Mouse (Mus musculus): ENCODE data around the gene Utrn. TPM values are rescaled to one million over a fixed set of nuclear protein-coding genes. Genes with fewer than 3 reads are reported as not detected.

Gene Utrn
- polyA plus RNA-seq, 2 experiments, result 34.1 to 76.0 TPM

GRCm38 (mm10) chr10:12771511-12771910 is 97.7 kb downstream of the Utrn start:
- no peak overlapping the region for H3K4me3 ChIP-seq (replicated peaks; ENCODE audit: low read length)
- 66% methylated on average over 2 of the region's 2 CpGs for WGBS
- H3K36me3 ChIP-seq (ENCODE audit: control insufficient read depth, insufficient read depth, low read length), result no peaks in the 10 kb centered on the region
- peaks cover 6% of the 10 kb centered on the region; the same call in 1 of the 2 replicates for H3K4me1 ChIP-seq (ENCODE audit: control insufficient read depth, insufficient read depth, low read length)
- no peak overlapping the region for H3K4me2 ChIP-seq (replicated peaks; ENCODE audit: low read depth, low read length, severe bottlenecking)
- H3K9ac ChIP-seq (ENCODE audit: low read depth, low read length, severe bottlenecking), result no peak overlapping the region
- H3K27me3 ChIP-seq (ENCODE audit: control insufficient read depth, insufficient read depth, low read length), result no peaks in the 10 kb centered on the region
- no peaks in the 10 kb centered on the region; the same call in 1 of the 2 replicates for H3K9me3 ChIP-seq (ENCODE audit: control insufficient read depth, low read length)
- TF ChIP-seq POLR2A (IDR thresholded peaks at IDR 0.05; ENCODE audit: borderline replicate concordance, extremely low read depth, insufficient read depth, insufficient read length), result no peak
- DNase-seq (ENCODE audit: low spot score), result no peak
- ATAC-seq (ENCODE audit: low FRiP score, low read depth), result no peak
- H3K27ac ChIP-seq (replicated peaks; ENCODE audit: low read depth, low read length), result no peak overlapping the region

GRCm38 (mm10) chr10:12762668-12763067 is 106.5 kb downstream of the Utrn start:
- no peaks in the 10 kb centered on the region; the same call in 1 of the 2 replicates for H3K9me3 ChIP-seq (ENCODE audit: control insufficient read depth, low read length)

GRCm38 (mm10) chr10:12758702-12758988 is 110.5 kb downstream of the Utrn start:
- Histone ChIP-seq H3K4me1 (ENCODE audit: control insufficient read depth, insufficient read depth, low read length) (peaks cover 8% of the 10 kb centered on the region), H3K4me3 (replicated peaks; ENCODE audit: low read length) (no peak overlapping the region), H3K9me3 (ENCODE audit: control insufficient read depth, low read length) (no peaks in the 10 kb centered on the region), H3K27ac (replicated peaks; ENCODE audit: low read depth, low read length) (no peak overlapping the region), H3K4me2 (replicated peaks; ENCODE audit: low read depth, low read length, severe bottlenecking) (no peak overlapping the region), H3K27me3 (ENCODE audit: control insufficient read depth, insufficient read depth, low read length) (no peaks in the 10 kb centered on the region), H3K9ac (ENCODE audit: low read depth, low read length, severe bottlenecking) (no peak overlapping the region), H3K36me3 (ENCODE audit: control insufficient read depth, insufficient read depth, low read length) (peaks cover 7% of the 10 kb centered on the region)
- no peak for DNase-seq (ENCODE audit: low spot score)
- no peak for ATAC-seq (ENCODE audit: low FRiP score, low read depth)
- WGBS, result 23% methylated on average over 6 of the region's 6 CpGs
- TF ChIP-seq POLR2A (IDR thresholded peaks at IDR 0.05; ENCODE audit: borderline replicate concordance, extremely low read depth, insufficient read depth, insufficient read length), result no peak

More at GRCm38 (mm10) chr10:12762668-12763067, 106.5 kb downstream of the Utrn start:
- ATAC-seq (ENCODE audit: low FRiP score, low read depth) (no peak), DNase-seq (ENCODE audit: low spot score) (no peak)
- no peak overlapping the region for H3K4me2 ChIP-seq (replicated peaks; ENCODE audit: low read depth, low read length, severe bottlenecking)
- H3K36me3 ChIP-seq (ENCODE audit: control insufficient read depth, insufficient read depth, low read length), result peaks cover 7% of the 10 kb centered on the region
- WGBS, result 65% methylated on average over 3 of the region's 3 CpGs
- H3K27me3 ChIP-seq (ENCODE audit: control insufficient read depth, insufficient read depth, low read length), result no peaks in the 10 kb centered on the region
- no peak overlapping the region for H3K9ac ChIP-seq (ENCODE audit: low read depth, low read length, severe bottlenecking)
- peaks cover 8% of the 10 kb centered on the region for H3K4me1 ChIP-seq (ENCODE audit: control insufficient read depth, insufficient read depth, low read length)
- no peak overlapping the region for H3K4me3 ChIP-seq (replicated peaks; ENCODE audit: low read length)
- no peak overlapping the region for H3K27ac ChIP-seq (replicated peaks; ENCODE audit: low read depth, low read length)
- TF ChIP-seq POLR2A (IDR thresholded peaks at IDR 0.05; ENCODE audit: borderline replicate concordance, extremely low read depth, insufficient read depth, insufficient read length), result no peak

- DNase-seq (ENCODE audit: low spot score), result no peak
- Histone ChIP-seq H3K9me3 (ENCODE audit: control insufficient read depth, low read length) (no peaks in the 10 kb centered on the region), H3K36me3 (ENCODE audit: control insufficient read depth, insufficient read depth, low read length) (peaks cover 1% of the 10 kb centered on the region), H3K4me2 (replicated peaks; ENCODE audit: low read depth, low read length, severe bottlenecking) (no peak overlapping the region), H3K27me3 (ENCODE audit: control insufficient read depth, insufficient read depth, low read length) (no peaks in the 10 kb centered on the region), H3K27ac (replicated peaks; ENCODE audit: low read depth, low read length) (no peak overlapping the region), H3K4me1 (ENCODE audit: control insufficient read depth, insufficient read depth, low read length) (peaks cover 8% of the 10 kb centered on the region), H3K9ac (ENCODE audit: low read depth, low read length, severe bottlenecking) (no peak overlapping the region), H3K4me3 (replicated peaks; ENCODE audit: low read length) (no peak overlapping the region)
- ATAC-seq (ENCODE audit: low FRiP score, low read depth), result no peak
- TF ChIP-seq POLR2A (IDR thresholded peaks at IDR 0.05; ENCODE audit: borderline replicate concordance, extremely low read depth, insufficient read depth, insufficient read length), result no peak
- WGBS, result 24% methylated on average over 5 of the region's 5 CpGs
Measured at GRCm38 (mm10) chr10:12757943-12758701, 111.0 kb downstream of the Utrn start.

- Histone ChIP-seq H3K9me3 (ENCODE audit: control insufficient read depth, low read length) (no peaks in the 10 kb centered on the region), H3K9ac (ENCODE audit: low read depth, low read length, severe bottlenecking) (no peak overlapping the region), H3K4me1 (ENCODE audit: control insufficient read depth, insufficient read depth, low read length) (peaks cover 8% of the 10 kb centered on the region), H3K4me2 (replicated peaks; ENCODE audit: low read depth, low read length, severe bottlenecking) (no peak overlapping the region), H3K27me3 (ENCODE audit: control insufficient read depth, insufficient read depth, low read length) (no peaks in the 10 kb centered on the region), H3K27ac (replicated peaks; ENCODE audit: low read depth, low read length) (no peak overlapping the region), H3K4me3 (replicated peaks; ENCODE audit: low read length) (no peak overlapping the region), H3K36me3 (ENCODE audit: control insufficient read depth, insufficient read depth, low read length) (no peaks in the 10 kb centered on the region; the same call in 1 of the 2 replicates)
- no peak for TF ChIP-seq POLR2A (IDR thresholded peaks at IDR 0.05; ENCODE audit: borderline replicate concordance, extremely low read depth, insufficient read depth, insufficient read length)
- DNase-seq (ENCODE audit: low spot score) (no peak), ATAC-seq (ENCODE audit: low FRiP score, low read depth) (no peak)
- 89% methylated on average over 4 of the region's 4 CpGs for WGBS
Measured at GRCm38 (mm10) chr10:12756692-12757091, 112.5 kb downstream of the Utrn start.

All from limb, embryonic 14.5 days (tissue).